Mouse (Mus musculus) CD4-positive, CD25-positive, alpha-beta regulatory T cell, adult 2 months (primary cell): ENCODE results near the gene Morf4l1.
"Not testable (repeated sequence)": the region's sequence is repeated elsewhere in the genome, so short reads cannot be mapped to it uniquely, and the experiment has no call there.

Source experiments
- DNase-seq: peaks from one replicate; pipeline ENCODE4 v3.0.0-alpha.2; 2012; ENCODE audit warnings: low read depth, low spot score

Gene Morf4l1

DNA sequence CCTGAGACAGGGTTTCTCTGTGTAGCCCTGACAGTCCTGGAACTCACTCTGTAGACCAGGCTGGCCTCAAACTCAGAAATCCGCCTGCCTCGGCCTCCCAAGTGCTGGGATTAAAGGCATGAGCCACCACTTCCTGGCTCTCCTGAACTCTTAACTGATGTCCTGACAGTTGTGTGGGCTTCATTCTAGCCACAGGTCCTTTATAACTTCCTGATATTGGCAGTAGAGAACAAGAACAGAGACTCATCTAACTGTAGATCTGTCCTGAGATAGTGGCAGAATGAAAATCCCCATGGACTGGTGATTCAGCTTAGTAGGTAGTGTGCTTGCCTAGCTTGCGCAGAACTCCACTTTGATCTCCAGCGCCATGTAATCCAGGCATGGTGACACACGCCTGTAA is 53.6 kb downstream of the Morf4l1 start:
- DNase-seq = not testable (repeated sequence)

DNA sequence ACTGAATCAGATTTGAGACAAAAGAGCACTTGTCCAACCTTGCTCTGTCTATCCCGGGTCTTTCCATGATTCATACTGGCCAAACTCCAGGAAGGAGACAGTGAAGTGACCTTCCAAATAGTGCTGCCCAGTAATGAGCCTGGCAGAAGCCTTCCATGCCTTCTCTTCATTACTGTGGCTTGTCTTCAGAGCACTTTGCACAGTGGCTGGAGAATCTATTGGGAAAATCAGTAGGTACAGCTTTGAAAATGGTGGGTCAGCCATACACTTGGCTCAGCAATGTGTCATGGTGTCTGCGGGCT is 54.0 kb downstream of the Morf4l1 start:
- DNase-seq = no peak

DNA sequence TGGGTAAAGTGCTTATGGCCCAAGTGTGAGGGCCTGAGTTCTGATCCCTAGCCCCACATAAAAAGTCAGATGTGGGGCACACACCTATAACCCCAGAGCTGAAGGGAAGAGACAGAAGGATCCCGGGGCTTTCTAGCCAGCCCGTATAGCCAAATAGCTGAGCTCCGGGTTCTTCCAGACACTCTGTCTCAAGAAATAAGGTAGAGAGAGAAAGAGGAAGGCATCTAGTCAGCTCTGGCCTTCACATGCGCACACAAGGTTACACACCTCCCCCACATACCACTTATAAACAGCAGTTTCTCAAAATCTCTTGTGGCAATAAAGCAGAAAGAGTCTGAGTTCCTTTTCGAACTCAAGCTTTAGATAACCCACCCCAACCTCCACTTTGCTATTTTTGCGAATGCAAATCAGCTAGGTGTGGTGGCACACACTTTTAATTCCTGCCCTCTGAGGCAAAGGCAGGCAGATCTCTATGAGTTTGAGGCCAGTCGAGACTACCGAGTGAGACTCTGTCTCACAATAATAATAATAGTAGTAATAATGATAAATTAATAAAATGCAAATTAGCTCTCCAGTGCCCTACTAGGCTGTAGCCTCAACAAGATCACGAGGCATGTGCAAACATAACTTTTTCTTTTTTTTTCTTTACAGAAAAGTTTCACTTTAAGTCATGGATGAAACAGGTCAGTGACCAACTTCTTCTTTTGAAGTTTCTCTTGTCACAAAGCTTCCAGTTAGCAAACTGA is 54.6 kb downstream of the Morf4l1 start:
- no peak for DNase-seq

DNA sequence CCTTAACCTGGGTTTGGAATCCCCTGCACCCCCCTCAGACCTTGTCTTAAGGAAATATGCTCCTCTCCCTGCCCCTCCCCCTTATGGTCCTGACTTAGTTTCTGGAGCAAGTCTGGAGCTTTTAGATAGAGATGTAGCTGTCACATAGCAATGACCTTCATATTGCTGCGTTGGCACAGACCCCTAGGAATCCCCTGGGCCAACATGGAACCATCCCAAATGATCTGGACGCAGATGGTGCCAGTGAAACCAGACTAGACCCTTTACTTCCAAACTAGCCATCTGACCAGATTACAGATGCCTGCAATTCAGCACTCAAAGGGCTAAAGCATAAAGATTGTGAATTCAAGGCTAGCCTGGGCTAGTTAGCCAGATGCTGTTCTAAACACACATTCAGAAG is 57.9 kb downstream of the Morf4l1 start:
- no peak for DNase-seq

GRCm38 (mm10) chr9:90055911-90056310 is 58.7 kb downstream of the Morf4l1 start:
- no peak for DNase-seq

DNA sequence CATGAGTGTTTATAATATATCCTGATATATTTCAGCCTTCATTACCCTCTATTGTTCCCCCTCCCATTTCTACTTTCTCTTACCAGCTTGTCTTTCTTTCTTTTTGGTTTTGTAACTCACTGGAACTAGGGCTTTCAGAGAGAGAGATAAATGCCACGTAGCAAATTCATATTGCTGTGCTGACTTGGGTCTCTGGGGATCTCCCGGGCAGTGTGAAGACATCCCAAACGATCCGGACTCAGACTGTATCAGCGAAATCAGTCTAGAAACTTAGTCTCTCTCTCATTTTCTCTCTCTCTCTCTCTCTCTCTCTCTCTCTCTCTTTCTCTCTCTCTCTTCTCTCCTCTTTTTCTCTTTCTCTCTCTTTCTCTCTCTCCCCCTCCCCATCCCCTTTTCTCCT is 59.2 kb downstream of the Morf4l1 start:
- no peak for DNase-seq

- peak; percentile 19 for DNase-seq
Observed at GRCm38 (mm10) chr9:90054371-90055145, 60.0 kb downstream of the Morf4l1 start.

- DNase-seq = no peak
Observed at GRCm38 (mm10) chr9:90053852-90054251, 60.7 kb downstream of the Morf4l1 start, which contains the start of gene Ctsh. Gene Ctsh (plus strand): TSS chr9:90054152.

GRCm38 (mm10) chr9:90047937-90048627 is 66.5 kb downstream of the Morf4l1 start:
- DNase-seq = no peak

- DNase-seq = no peak
Observed at GRCm38 (mm10) chr9:90045191-90045590, 69.4 kb downstream of the Morf4l1 start.

- DNase-seq = not testable (repeated sequence)
Observed at GRCm38 (mm10) chr9:90042906-90043305, 71.7 kb downstream of the Morf4l1 start.
